Mouse (Mus musculus): ENCODE results near the gene Dnaja2.

DNA sequence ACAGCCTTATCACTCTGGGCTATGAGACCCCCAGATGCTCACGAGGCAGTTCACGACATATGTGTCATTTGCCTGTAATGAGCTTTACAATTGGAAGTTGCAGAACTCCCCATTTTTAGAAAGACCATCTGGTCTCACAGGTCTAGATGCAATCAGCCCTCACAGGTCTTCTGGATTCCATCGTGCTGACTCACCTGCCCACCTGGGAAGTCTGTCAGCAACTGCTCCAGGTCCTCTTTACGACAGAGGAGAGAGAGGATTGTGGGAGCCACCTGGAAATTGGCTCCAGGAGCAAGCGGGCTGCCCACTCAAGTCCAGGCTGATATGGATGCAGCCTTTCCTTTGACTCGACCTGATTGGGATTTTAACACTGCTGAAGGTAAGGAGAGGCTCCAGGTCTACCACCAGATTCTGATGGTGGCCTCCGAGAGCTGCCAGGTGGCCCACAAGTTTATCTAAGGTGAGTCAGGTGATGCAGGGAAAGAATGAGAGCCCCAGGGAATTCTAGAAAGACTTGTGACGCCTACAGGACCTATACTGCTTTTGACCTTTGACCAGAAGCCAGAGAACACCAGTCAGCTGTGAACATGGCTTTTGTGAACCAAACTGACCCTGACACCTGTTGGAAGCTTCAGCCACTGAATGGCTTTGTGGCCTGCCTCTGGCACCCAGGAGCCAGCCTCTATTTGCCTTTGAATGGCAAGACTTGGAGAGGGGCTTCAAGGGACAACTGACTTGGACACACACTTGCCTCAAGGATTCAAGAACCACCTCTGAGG lies 42.5 kb upstream of the Dnaja2 start:
- no peak for TF ChIP-seq CTCF (IDR thresholded peaks at IDR 0.05; ENCODE audit: insufficient read depth, low read length)
- no peak for TF ChIP-seq POLR2A (IDR thresholded peaks at IDR 0.05; ENCODE audit: borderline replicate concordance, extremely low read depth, low read depth, low read length)
